Mouse (Mus musculus) embryonic facial prominence, embryonic 13.5 days (tissue): ENCODE data around the gene Gtf2f1. TPM values are rescaled to one million over a fixed set of nuclear protein-coding genes. Genes with fewer than 3 reads are reported as not detected.

Experiments
- ATAC-seq: fragments of 200-750 bp; cut with Nextera tagmentation; 2 replicates; pipeline ENCODE4 v1.8.0; 2017; ENCODE audit warnings: low read depth; ENCODE audit not compliant: insufficient number of reproducible peaks, insufficient read depth, low FRiP score, low TSS enrichment
- H3K27ac ChIP-seq: fragments of 300-500 bp; sonication (generic); 2 replicates; pipeline ENCODE4 v1.5.1; 2015; ENCODE audit warnings: moderate library complexity, mild to moderate bottlenecking, inconsistent platforms
- H3K27me3 ChIP-seq: fragments of 300-500 bp; sonication (generic); 2 replicates; pipeline ENCODE4 v1.6.1; 2015; ENCODE audit warnings: mild to moderate bottlenecking, inconsistent platforms
- H3K36me3 ChIP-seq: fragments of 300-500 bp; sonication (generic); 2 replicates; pipeline ENCODE4 v1.6.1; 2015; ENCODE audit warnings: mild to moderate bottlenecking, inconsistent platforms
- H3K4me1 ChIP-seq: fragments of 300-500 bp; sonication (generic); 2 replicates; pipeline ENCODE4 v1.6.1; 2015; ENCODE audit warnings: inconsistent platforms
- H3K4me2 ChIP-seq: fragments of 300-500 bp; sonication (generic); 2 replicates; pipeline ENCODE4 v1.6.1; 2015; ENCODE audit warnings: moderate library complexity, mild to moderate bottlenecking, inconsistent platforms
- H3K4me3 ChIP-seq: fragments of 300-500 bp; sonication (generic); 2 replicates; pipeline ENCODE4 v1.5.1; 2015; ENCODE audit warnings: mild to moderate bottlenecking, inconsistent platforms
- H3K9ac ChIP-seq: fragments of 300-500 bp; sonication (generic); 2 replicates; pipeline ENCODE4 v1.6.1; 2015; ENCODE audit warnings: mild to moderate bottlenecking, inconsistent platforms
- H3K9me3 ChIP-seq: fragments of 300-500 bp; sonication (generic); 2 replicates; pipeline ENCODE4 v1.6.1; 2016; ENCODE audit warnings: inconsistent platforms
- WGBS: fragments of 180-500 bp; shearing (Covaris S2); methylation state at CpG from one replicate; pipeline ENCODE4 v1.1.7; 2015; ENCODE audit warnings: mixed read lengths; 5-methylcytosine and 5-hydroxymethylcytosine counted together
- polyA plus RNA-seq: library from polyadenylated mRNA; unstranded; fragments of >200 nt; fragmentation: Nextera tagmentation; extraction: Ambion mirVana; gene quantifications from 2 replicates; pipeline ENCODE4 v1.2.1, GENCODE M21; 2015

Gtf2f1 gene
- polyA plus RNA-seq, 1 experiment from 2014 or later: 71.3 TPM

GRCm38 (mm10) chr17:56963646-56964045 is 47.4 kb downstream of the Gtf2f1 start:
- H3K27me3 ChIP-seq: peaks cover 4% of the 10 kb centered on the region; the same call in 1 of the 2 replicates
- no peaks in the 10 kb centered on the region for H3K9me3 ChIP-seq
- H3K27ac ChIP-seq: no peak overlapping the region
- H3K9ac ChIP-seq: no peak overlapping the region
- no peaks in the 10 kb centered on the region for H3K4me1 ChIP-seq
- ATAC-seq: no peak
- WGBS: 81% methylated on average over 6 of the region's 6 CpGs
- no peak overlapping the region for H3K4me2 ChIP-seq
- no peaks in the 10 kb centered on the region for H3K36me3 ChIP-seq
- no peak overlapping the region for H3K4me3 ChIP-seq

- no peak for ATAC-seq
- H3K9me3 ChIP-seq: no peaks in the 10 kb centered on the region
- H3K9ac ChIP-seq: no peak overlapping the region
- 0 out of 2 replicates have a peak, but pooled peaks cover 4% of the 10 kb centered on the region for H3K4me1 ChIP-seq
- no peak overlapping the region for H3K4me2 ChIP-seq
- no peaks in the 10 kb centered on the region for H3K36me3 ChIP-seq
- no peak overlapping the region for H3K4me3 ChIP-seq
- WGBS: 75% methylated on average over 5 of the region's 5 CpGs
- H3K27me3 ChIP-seq: peaks cover 4% of the 10 kb centered on the region; the same call in 1 of the 2 replicates
- no peak overlapping the region for H3K27ac ChIP-seq
Measured at GRCm38 (mm10) chr17:56962642-56963405, 48.3 kb downstream of the Gtf2f1 start.

- Histone ChIP-seq H3K4me2 (no peak overlapping the region), H3K4me1 (0 out of 2 replicates have a peak, but pooled peaks cover 5% of the 10 kb centered on the region), H3K9ac (no peak overlapping the region), H3K4me3 (no peak overlapping the region), H3K27ac (no peak overlapping the region), H3K9me3 (no peaks in the 10 kb centered on the region), H3K27me3 (peaks cover 4% of the 10 kb centered on the region; the same call in 1 of the 2 replicates), H3K36me3 (no peaks in the 10 kb centered on the region)
- no peak for ATAC-seq
- 92% methylated on average over 4 of the region's 4 CpGs for WGBS
Measured at GRCm38 (mm10) chr17:56961880-56962279, 49.2 kb downstream of the Gtf2f1 start.

GRCm38 (mm10) chr17:56958667-56959066 is 52.4 kb downstream of the Gtf2f1 start:
- no peaks in the 10 kb centered on the region for H3K27me3 ChIP-seq
- H3K4me2 ChIP-seq: no peak overlapping the region
- H3K4me3 ChIP-seq: no peak overlapping the region
- WGBS: 68% methylated on average over 4 of the region's 4 CpGs
- no peak for ATAC-seq
- no peak overlapping the region for H3K9ac ChIP-seq
- H3K27ac ChIP-seq: no peak overlapping the region
- H3K9me3 ChIP-seq: no peaks in the 10 kb centered on the region
- 0 out of 2 replicates have a peak, but pooled peaks cover 5% of the 10 kb centered on the region for H3K4me1 ChIP-seq
- H3K36me3 ChIP-seq: no peaks in the 10 kb centered on the region

GRCm38 (mm10) chr17:56957763-56958429 is 53.2 kb downstream of the Gtf2f1 start:
- H3K27me3 ChIP-seq: no peaks in the 10 kb centered on the region
- no peaks in the 10 kb centered on the region for H3K9me3 ChIP-seq
- no peak overlapping the region for H3K9ac ChIP-seq
- no peak for ATAC-seq
- H3K4me1 ChIP-seq: 0 out of 2 replicates have a peak, but pooled peaks cover 5% of the 10 kb centered on the region
- H3K27ac ChIP-seq: no peak overlapping the region
- no peaks in the 10 kb centered on the region for H3K36me3 ChIP-seq
- H3K4me3 ChIP-seq: no peak overlapping the region
- WGBS: 26% methylated on average over 11 of the region's 11 CpGs
- H3K4me2 ChIP-seq: no peak overlapping the region

GRCm38 (mm10) chr17:56954871-56955270 is 56.2 kb downstream of the Gtf2f1 start:
- Histone ChIP-seq H3K36me3 (no peaks in the 10 kb centered on the region), H3K4me2 (no peak overlapping the region), H3K27me3 (no peaks in the 10 kb centered on the region), H3K9me3 (no peaks in the 10 kb centered on the region), H3K27ac (no peak overlapping the region), H3K4me1 (0 out of 2 replicates have a peak, but pooled peaks cover 5% of the 10 kb centered on the region), H3K9ac (no peak overlapping the region), H3K4me3 (no peak overlapping the region)
- ATAC-seq: no peak
- WGBS: 81% methylated on average over 7 of the region's 7 CpGs

Other genes starting within 250 kb of the Gtf2f1 start
- gene Dus3l, start 246.5 kb downstream of the Gtf2f1 start, polyA plus RNA-seq: 40.5 and 46.5 TPM in 2 replicates
- gene Prr22, start 241.0 kb downstream of the Gtf2f1 start, polyA plus RNA-seq: 1.2 and 1.7 TPM in 2 replicates
- 4.5 and 5.2 TPM in 2 replicates for gene Rfx2, start 180.3 kb downstream of the Gtf2f1 start, polyA plus RNA-seq
- gene Acsbg2, start 136.8 kb downstream of the Gtf2f1 start, polyA plus RNA-seq: not detected in 2 replicates
- 0.34 and 0.42 TPM in 2 replicates for gene 1700061G19Rik, start 135.8 kb downstream of the Gtf2f1 start, polyA plus RNA-seq
- gene Mllt1, start 75.9 kb downstream of the Gtf2f1 start, polyA plus RNA-seq: 65.4 and 71.0 TPM in 2 replicates
- 0.17 and 0.25 TPM in 2 replicates for gene Acer1, start 29.2 kb downstream of the Gtf2f1 start, polyA plus RNA-seq
- 149 and 160 TPM in 2 replicates for gene Clpp, start 21.0 kb downstream of the Gtf2f1 start, polyA plus RNA-seq
- gene Alkbh7, start 13.9 kb downstream of the Gtf2f1 start, polyA plus RNA-seq: 36.2 and 42.0 TPM in 2 replicates
- gene Pspn, start 11.3 kb downstream of the Gtf2f1 start, polyA plus RNA-seq: 0.87 TPM in 1 of 2 replicates, not detected in the other
- gene Gm17949, start 181 bp upstream of the Gtf2f1 start, polyA plus RNA-seq: 0.24 and 0.59 TPM in 2 replicates
- gene Khsrp, start 20.2 kb upstream of the Gtf2f1 start, polyA plus RNA-seq: 45.7 and 49.8 TPM in 2 replicates
- gene Slc25a41, start 30.4 kb upstream of the Gtf2f1 start, polyA plus RNA-seq: not detected in 2 replicates
- gene Crb3, start 47.8 kb upstream of the Gtf2f1 start, polyA plus RNA-seq: 7.3 and 7.9 TPM in 2 replicates
- gene Slc25a23, start 48.6 kb upstream of the Gtf2f1 start, polyA plus RNA-seq: 9.1 TPM in 2 replicates
- 1.6 and 2.4 TPM in 2 replicates for gene Dennd1c, start 67.2 kb upstream of the Gtf2f1 start, polyA plus RNA-seq
- 9.4 and 10.3 TPM in 2 replicates for gene Tubb4a, start 76.5 kb upstream of the Gtf2f1 start, polyA plus RNA-seq
- 7.9 and 8.2 TPM in 2 replicates for gene Tnfsf9, start 94.0 kb upstream of the Gtf2f1 start, polyA plus RNA-seq
- gene Cd70, start 138.5 kb upstream of the Gtf2f1 start, polyA plus RNA-seq: not detected in 2 replicates
- 0.18 TPM in 1 of 2 replicates, not detected in the other for gene Tnfsf14, start 182.9 kb upstream of the Gtf2f1 start, polyA plus RNA-seq
- 0.13 and 4.8 TPM in 2 replicates for gene C3, start 216.8 kb upstream of the Gtf2f1 start, polyA plus RNA-seq
- gene Gpr108, start 237.2 kb upstream of the Gtf2f1 start, polyA plus RNA-seq: 31.6 and 33.1 TPM in 2 replicates
- gene Trip10, start 238.2 kb upstream of the Gtf2f1 start, polyA plus RNA-seq: 38.1 and 41.5 TPM in 2 replicates